Mouse (Mus musculus): ENCODE results near the gene Sprn. TPM values are rescaled to one million over a fixed set of nuclear protein-coding genes. Genes with fewer than 3 reads are reported as not detected.
"Not testable (repeated sequence)": the region's sequence is repeated elsewhere in the genome, so short reads cannot be mapped to it uniquely, and the experiment has no call there.

Gene Sprn
- polyA plus RNA-seq, 2 experiments from 2014 or later = not detected

DNA sequence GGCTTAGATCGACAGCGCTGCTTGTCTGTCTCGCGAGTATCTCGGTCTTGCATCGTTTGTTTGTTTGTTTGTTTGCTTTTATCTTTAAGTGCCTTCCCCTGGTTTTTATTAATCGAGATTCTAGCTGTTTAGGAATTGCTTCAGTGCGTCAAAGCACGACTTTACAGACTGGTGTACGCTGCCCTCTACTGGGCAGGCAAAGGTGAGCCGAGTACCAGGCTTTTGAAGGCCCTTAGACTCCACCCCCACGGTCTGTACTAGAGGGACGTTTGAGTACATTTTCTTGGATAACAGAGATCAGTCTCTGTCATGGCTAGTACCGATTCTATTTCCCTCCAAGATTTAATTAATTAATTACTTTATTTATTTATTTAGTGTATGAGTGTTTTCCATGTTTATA, 13.3 kb downstream of the Sprn start:
- peak; percentile 49 for ATAC-seq

DNA sequence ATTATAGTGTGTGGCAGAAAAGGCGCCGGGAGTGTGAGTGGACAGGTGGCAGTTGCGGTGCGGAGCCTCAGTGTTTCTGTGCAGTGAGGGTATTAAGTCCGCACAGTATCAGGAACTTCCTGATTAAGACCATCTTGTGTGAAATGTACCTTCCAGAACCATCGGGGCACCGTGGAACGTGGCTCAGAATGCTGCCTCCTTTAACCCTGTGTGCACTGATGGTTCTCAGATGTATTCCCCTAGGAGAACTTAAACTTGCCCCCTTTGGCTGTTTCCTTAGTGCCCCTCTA, 16.7 kb downstream of the Sprn start:
- no peak for ATAC-seq

DNA sequence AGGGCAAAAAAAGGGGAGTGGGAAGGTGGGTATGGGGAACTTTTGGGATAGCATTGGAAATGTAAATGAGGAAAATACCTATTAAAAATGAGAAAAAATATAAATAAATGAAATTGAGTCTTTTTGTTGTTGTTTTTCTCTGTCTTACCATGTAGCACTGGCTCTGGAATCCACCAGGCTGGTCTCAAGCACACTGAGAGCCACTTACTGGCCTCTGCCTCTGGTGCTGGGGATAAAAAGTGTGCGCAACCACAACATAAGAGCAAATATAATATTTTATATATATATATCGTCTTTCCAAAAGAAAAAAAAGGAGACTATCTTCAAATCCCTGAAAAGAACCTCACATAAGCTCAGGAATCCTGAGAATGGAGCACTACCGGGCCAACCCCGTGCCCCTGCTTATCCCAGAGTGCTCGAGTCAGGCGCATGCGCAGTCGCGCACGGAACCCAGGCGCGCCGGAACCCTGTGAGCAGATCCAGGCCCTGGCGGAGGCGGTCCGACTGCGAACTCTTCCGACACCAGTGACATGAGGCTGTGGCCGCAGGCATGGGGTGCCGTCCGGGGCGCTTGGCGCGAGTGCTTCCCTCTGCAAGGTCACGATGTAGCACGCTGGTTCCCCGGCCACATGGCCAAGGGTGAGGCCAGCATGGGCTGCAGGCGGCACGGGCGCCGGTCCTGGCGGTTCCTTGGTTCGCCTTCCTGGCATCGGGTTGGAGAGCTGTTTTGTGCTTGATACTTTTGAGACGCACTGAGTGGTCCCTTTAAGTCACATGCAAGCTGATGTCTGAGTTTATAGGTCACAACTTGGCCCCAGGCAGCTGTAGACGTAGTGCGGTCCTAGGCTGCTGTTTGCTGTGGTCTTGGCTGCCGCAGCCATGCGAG, 17.3 kb downstream of the Sprn start, which contains the start of gene Mtg1:
TSS of gene Mtg1 (plus strand) at position 430 of the 886 bp plus-strand sequence.
- peak; percentile 91 for ATAC-seq

DNA sequence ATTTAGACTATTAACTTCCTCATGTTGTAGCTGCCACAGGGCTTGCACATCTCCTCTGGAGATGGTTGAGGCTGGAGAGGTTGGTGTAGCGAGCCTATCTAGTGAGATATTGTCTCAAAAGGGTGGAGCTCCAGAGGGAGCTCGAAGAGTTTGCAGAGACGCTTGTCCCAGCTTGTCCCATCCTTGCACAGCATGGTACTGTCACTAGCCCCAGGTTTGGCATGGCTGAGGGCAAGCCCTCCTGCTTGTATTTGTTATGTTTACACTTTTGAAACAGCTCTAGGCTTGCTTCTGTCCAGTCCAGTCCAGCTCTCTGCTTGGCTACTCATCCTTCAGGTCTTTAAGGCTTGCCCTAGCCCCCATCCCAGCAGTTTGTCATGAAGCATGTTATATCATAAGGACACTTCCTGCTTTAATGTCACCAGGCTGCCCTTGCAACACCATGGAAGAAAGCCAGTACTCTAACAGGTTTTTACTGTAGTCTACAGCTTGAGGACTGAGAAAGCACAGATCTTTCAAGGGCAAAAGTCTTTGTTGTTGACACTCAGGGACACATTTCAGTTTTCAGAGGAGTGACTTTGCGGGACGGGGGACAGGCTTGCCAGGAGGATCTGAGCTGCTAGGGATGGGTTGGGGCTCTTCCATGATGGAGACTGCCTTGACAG, 19.4 kb downstream of the Sprn start:
- ATAC-seq = no peak

DNA sequence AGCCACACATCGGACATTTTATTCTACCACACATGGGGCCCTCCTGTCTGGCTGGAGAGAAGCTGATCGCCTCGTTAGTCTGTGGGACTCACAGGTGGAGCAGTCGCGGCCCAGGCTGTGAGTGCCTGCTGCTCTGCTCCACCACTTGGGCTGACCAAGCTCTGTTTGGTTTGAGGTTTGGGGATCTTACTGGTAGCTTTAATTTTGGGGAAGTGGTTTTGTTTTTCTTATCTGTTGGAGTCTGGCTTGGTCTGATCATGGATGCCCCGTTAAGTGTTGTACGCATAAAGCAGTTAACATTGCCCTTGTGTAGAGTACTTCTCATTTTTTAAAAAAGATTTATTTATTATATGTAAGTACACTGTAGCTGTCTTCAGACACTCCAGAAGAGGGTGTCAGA, 20.6 kb downstream of the Sprn start:
- not testable (repeated sequence) for ATAC-seq

GRCm38 (mm10) chr7:140132184-140132583, 22.5 kb downstream of the Sprn start:
- ATAC-seq = not testable (repeated sequence)

DNA sequence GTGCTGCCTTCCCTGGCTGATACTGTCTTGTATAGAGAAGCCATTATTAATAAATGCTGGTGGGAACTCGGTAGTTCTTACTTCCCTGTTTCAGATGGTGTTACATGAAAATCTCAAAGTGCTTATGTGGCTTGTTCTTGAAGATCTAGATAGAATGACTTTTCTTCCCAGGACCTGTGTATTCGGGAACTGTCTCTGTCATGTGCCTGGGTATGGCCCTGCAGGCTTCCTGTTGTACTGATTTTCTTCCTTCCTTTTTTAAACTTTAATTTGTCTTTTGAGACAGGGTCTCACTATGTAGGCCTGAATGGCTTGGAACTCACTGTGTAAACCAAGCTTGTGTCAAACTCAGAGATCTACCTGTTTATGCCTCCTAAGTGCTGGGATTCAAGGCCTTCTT, 26.8 kb downstream of the Sprn start:
- ATAC-seq = no peak

DNA sequence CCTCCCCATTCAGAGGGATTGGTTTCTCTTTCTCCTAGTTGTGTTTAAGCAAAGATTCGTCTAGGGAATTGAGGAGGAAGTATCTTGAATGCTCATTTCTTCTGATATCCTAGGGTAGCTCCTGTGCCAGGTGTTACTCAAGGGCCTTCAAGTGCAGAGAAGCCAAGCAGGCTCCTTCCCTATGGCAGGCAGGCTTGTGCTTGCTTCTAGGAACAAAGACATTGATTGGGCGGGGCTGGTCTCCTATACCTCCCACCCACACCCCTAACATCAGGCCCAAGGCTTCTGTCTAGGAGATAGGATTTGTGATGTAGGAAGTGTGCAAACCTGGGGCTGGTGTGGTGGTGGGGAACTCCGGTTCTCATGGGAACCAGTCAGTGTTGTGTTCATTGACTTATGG, 27.7 kb downstream of the Sprn start:
- no peak for ATAC-seq

DNA sequence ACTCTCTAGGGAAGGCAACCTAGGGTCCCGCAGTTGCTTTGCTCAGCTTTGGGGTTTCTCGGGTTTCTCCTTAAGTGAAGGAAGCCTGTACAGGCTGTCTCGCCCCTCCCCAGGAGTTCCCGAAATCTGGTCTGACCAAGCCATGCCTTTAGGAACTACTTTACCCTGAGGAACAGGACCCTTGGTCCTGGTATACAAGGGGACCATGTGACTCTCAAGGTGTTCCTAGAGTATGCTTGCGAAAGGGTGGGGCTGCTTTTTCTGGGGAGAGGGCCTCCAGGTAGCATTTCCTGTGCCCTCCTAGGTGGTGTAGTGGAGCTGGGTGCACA, 28.7 kb downstream of the Sprn start:
- ATAC-seq = no peak

- peak; percentile 91 for ATAC-seq
These were observed 29.2 kb downstream of the Sprn start for GRCm38 (mm10) chr7:140125278-140126021.

- no peak for ATAC-seq
These were observed 30.3 kb downstream of the Sprn start for GRCm38 (mm10) chr7:140124382-140124781.

DNA sequence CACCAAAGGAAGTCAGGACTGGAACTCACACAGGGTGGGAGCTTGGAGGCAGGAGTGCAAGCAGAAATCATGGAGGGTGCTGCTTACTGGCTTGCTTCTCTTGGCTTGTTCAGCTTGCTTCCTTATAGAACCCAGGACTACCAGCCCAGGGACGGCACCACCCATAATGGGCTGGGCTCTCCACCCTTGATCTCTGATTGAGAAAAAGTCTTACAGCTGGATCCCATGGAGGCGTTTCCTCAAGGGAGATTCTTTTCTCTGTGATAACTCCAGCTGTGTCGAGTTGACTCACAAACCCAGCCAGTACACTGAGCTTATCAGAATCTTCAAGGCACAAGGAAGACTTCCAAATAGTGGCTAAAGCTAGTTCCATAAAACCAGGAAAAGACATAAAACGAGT, 31.9 kb downstream of the Sprn start:
- no peak for ATAC-seq

DNA sequence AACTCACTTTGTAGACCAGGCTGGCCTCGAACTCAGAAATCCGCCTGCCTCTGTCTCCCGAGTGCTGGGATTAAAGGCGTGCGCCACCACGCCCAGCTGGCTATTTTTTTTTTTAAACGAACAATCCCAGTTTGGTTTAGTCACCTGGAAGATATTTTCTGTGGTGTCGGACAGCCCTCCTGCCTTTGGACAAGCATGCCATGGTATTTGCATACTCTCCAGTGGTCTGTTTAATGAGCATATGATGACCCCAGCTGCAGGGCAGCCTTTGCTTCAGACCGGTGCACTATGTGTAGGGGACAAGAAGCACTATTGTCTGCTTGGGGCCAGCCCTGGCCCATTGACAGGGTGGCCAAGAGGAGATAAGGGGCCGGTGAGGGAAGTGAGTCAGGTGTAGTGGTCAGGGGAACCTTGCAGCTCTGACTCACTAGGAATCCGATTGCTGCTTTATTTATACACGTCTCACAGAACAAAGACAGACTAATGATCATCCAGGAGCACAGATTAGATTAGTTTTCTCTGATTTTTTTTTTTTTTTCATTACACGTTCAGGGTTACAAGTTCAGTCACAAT, 33.3 kb downstream of the Sprn start:
- no peak for ATAC-seq

GRCm38 (mm10) chr7:140120484-140120883, 34.2 kb downstream of the Sprn start:
- ATAC-seq = no peak

GRCm38 (mm10) chr7:140116329-140117054, 38.2 kb downstream of the Sprn start, which contains the start of gene Echs1:
Gene Echs1 (minus strand): TSS chr7:140116476.
- peak; percentile 100 for ATAC-seq

GRCm38 (mm10) chr7:140115583-140116328, 38.9 kb downstream of the Sprn start, which contains the start of gene Paox:
Gene Paox (plus strand): TSS chr7:140115799.
- peak; percentile 21 for ATAC-seq

- no peak for ATAC-seq
These were observed 42.7 kb downstream of the Sprn start for GRCm38 (mm10) chr7:140111943-140112342.

GRCm38 (mm10) chr7:140104009-140104408, 50.7 kb downstream of the Sprn start:
- ATAC-seq = no peak

GRCm38 (mm10) chr7:140101993-140102860, 52.5 kb downstream of the Sprn start, which contains the start of gene Fuom:
Gene Fuom (minus strand): TSS chr7:140102441.
- peak; percentile 95 for ATAC-seq

DNA sequence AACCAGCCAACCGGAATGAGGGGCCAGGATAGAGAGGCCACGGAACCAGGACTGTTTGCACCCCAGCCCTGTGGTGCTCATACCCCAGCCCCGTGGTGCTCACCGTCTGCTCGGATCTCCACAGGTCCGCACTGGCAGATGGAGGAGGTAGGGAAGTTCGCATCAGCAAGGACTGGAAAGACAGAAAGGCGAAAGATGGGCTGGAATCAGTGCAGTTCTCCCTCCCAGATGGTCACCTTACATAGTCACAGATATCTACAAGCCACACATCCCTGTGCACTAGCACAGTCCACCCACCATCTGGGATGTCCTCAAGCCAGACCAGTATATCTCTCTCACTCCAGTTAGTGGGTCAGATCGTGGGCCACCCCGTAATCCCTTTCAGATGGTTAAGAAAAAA, 53.2 kb downstream of the Sprn start:
- ATAC-seq = no peak
